Mouse (Mus musculus) midbrain, embryonic 10.5 days (tissue): ENCODE measurements around the gene Gja8. TPM values are rescaled to one million over a fixed set of nuclear protein-coding genes. Genes with fewer than 3 reads are reported as not detected.

Experiments
- DNase-seq: peaks from one replicate; pipeline ENCODE4 v3.0.0-alpha.2; 2017; ENCODE audit warnings: low spot score
- H3K27ac ChIP-seq: fragments of 300-500 bp; sonication (generic); replicated peaks from 2 replicates; pipeline ENCODE4 v1.5.1; 2016; ENCODE audit warnings: mild to moderate bottlenecking
- H3K27me3 ChIP-seq: fragments of 300-500 bp; sonication (generic); 2 replicates; pipeline ENCODE4 v1.6.1; 2016; ENCODE audit warnings: low read depth, mild to moderate bottlenecking; ENCODE audit not compliant: poor library complexity, severe bottlenecking
- H3K36me3 ChIP-seq: fragments of 300-500 bp; sonication (generic); 2 replicates; pipeline ENCODE4 v1.6.1; 2016; ENCODE audit warnings: mild to moderate bottlenecking, moderate library complexity
- H3K4me1 ChIP-seq: fragments of 300-500 bp; sonication (generic); 2 replicates; pipeline ENCODE4 v1.6.1; 2016
- H3K4me3 ChIP-seq: fragments of 300-500 bp; sonication (generic); 2 replicates; pipeline ENCODE4 v1.5.1; 2016; ENCODE audit warnings: mild to moderate bottlenecking, moderate library complexity
- H3K9me3 ChIP-seq: fragments of 300-500 bp; sonication (generic); replicated peaks from 2 replicates; pipeline ENCODE4 v1.6.1; 2016; ENCODE audit warnings: mild to moderate bottlenecking
- WGBS: fragments of 180-500 bp; shearing (Covaris S2); methylation state at CpG from one replicate; pipeline ENCODE4 v1.1.7; 2016; 5-methylcytosine and 5-hydroxymethylcytosine counted together
- polyA plus RNA-seq: library from polyadenylated mRNA; unstranded; fragments of >200 nt; fragmentation: Nextera tagmentation; extraction: Ambion mirVana; gene quantifications from 2 replicates; pipeline ENCODE4 v1.2.1, GENCODE M21; 2016

The Gja8 gene
- polyA plus RNA-seq, 1 experiment from 2014 or later = 0.02 TPM

DNA sequence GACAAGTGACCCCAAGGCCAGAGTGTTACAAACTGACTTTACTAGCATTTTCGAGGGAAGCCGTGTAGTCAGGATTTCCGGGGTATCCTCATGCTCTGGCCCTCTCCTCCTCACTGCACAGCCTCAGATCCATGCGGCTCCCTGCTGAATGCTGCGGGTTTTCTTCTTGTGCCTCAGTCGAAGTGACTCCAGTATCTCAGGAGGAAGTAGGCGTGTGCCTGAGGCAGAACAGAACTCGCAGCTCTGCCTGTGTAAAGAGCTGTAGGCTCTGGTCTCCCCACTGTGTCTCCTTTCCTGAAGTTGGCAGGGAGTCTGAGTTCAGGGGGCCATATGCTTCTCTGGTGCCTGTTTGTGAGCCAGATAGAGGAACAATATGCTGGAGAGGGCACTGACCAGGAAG is 54.8 kb downstream of the Gja8 start:
- 91% methylated on average over 8 of the region's 8 CpGs for WGBS
- Histone ChIP-seq H3K36me3 (peaks cover 82% of the 10 kb centered on the region), H3K9me3 (no peaks in the 10 kb centered on the region), H3K27me3 (no peaks in the 10 kb centered on the region), H3K4me1 (no peaks in the 10 kb centered on the region), H3K27ac (no peak overlapping the region), H3K4me3 (no peak overlapping the region)
- DNase-seq = no peak

DNA sequence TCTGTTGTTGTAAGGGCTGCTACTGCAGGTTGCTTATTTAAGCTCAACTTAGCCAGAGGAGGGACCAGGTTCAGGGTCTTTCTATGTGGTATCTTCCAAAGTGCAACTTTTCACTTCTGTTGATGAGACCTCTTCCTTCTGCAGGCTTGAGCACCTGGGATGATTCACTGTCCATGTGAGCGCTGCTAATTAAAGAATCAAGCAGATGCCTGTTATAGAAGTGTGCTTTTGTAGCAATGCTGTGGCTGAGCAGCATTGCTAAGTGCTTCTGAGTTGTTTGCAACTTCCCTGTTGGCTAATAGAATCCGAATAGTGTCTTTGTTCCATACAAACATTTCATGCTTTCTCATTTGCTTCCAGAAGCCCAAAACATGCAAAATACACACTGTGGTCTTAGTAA is 55.5 kb downstream of the Gja8 start:
- Histone ChIP-seq H3K36me3 (peaks cover 77% of the 10 kb centered on the region), H3K27me3 (no peaks in the 10 kb centered on the region), H3K4me3 (no peak overlapping the region), H3K27ac (no peak overlapping the region), H3K4me1 (no peaks in the 10 kb centered on the region), H3K9me3 (no peaks in the 10 kb centered on the region)
- WGBS = 94% methylated on average over 2 of the region's 2 CpGs
- DNase-seq = no peak

DNA sequence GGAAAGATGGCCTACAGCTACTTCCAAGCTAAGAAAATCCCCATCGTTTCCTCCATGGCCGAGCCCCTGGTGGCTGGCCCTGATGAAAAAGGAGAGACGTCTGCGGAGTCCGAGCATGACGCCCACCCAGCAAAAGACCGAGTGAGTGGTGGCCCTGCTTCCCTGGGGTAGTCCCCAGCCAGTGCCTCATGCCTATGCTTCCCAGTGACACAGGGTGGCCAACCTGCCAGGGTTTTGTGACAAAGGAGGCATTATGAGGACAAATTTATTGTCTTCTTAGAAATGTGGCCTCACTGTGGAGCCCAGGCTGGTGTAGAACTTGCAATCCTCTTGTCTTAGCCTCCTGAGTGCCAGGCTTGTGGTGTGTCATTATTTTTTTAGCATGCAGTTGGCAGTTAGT is 56.7 kb downstream of the Gja8 start:
- 94% methylated on average over 7 of the region's 7 CpGs for WGBS
- Histone ChIP-seq H3K4me1 (no peaks in the 10 kb centered on the region), H3K4me3 (no peak overlapping the region)

DNA sequence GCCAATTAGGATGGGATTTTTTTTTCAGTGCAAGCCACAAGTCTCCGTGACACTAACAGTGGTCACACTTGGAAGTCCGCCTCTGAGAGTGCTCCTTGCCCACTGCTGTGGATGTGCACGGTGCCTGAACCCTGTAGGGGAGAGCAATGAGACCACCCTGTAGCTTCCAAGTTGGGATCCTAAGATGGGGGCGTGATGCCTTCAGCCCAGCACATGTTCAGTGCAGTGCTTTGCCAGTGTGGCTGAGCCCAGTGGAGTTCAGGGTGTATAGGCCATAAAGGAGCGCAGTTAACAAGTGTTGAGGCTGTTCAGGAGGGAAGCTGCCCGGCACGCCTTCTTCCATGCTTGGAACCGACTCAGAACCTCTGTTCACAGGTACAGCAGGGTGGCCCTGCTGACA is 57.3 kb downstream of the Gja8 start:
- H3K4me1 ChIP-seq = no peaks in the 10 kb centered on the region
- no peak overlapping the region for H3K27ac ChIP-seq
- H3K36me3 ChIP-seq = peaks cover 60% of the 10 kb centered on the region
- H3K9me3 ChIP-seq = no peaks in the 10 kb centered on the region
- no peak overlapping the region for H3K4me3 ChIP-seq
- H3K27me3 ChIP-seq = no peaks in the 10 kb centered on the region
- no peak for DNase-seq
- 93% methylated on average over 8 of the region's 8 CpGs for WGBS

More for the DNA sequence above, 56.7 kb downstream of the Gja8 start:
- no peaks in the 10 kb centered on the region for H3K9me3 ChIP-seq
- no peaks in the 10 kb centered on the region for H3K27me3 ChIP-seq
- H3K36me3 ChIP-seq = peaks cover 66% of the 10 kb centered on the region
- DNase-seq = no peak
- H3K27ac ChIP-seq = no peak overlapping the region

DNA sequence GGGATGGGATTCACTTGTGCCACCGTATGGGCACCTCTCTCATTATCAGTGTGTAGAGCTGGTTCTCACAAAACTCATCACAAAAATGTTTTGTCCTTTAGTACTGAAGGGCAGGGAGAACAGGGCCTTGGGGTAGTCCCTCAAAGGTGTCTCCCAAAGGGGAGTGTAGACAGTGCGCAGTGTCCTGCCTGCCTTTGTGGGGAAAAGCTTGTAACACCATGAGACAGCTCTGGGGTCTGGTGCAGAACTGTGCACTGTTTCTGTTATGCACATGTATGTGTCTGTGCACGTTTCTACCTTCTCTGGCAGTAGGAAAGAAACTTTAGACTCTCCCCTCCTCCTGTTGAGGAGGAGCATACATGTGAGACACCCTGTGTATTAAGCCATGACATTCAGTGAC is 58.0 kb downstream of the Gja8 start:
- 90% methylated on average over 3 of the region's 3 CpGs for WGBS
- DNase-seq = no peak
- no peaks in the 10 kb centered on the region for H3K4me1 ChIP-seq
- no peak overlapping the region for H3K27ac ChIP-seq
- peaks cover 53% of the 10 kb centered on the region for H3K36me3 ChIP-seq
- H3K27me3 ChIP-seq = no peaks in the 10 kb centered on the region
- H3K4me3 ChIP-seq = no peak overlapping the region
- no peaks in the 10 kb centered on the region for H3K9me3 ChIP-seq

Other genes with a start within 250 kb of the Gja8 start
- gene Pias3, start 229.6 kb downstream of the Gja8 start, polyA plus RNA-seq = 50.6 and 57.3 TPM in 2 replicates
- 16.6 and 20.0 TPM in 2 replicates for gene Nudt17, start 217.5 kb downstream of the Gja8 start, polyA plus RNA-seq
- gene Polr3c, start 198.4 kb downstream of the Gja8 start, polyA plus RNA-seq = 44.3 and 47.0 TPM in 2 replicates
- gene Rnf115, start 198.4 kb downstream of the Gja8 start, polyA plus RNA-seq = 73.0 and 73.5 TPM in 2 replicates
- 0.57 and 1.0 TPM in 2 replicates for gene Pdzk1, start 96.7 kb downstream of the Gja8 start, polyA plus RNA-seq
- 0.10 and 0.22 TPM in 2 replicates for gene Cd160, start 96.7 kb downstream of the Gja8 start, polyA plus RNA-seq
- gene Gja5, start 21.3 kb downstream of the Gja8 start, polyA plus RNA-seq = 7.2 and 10.1 TPM in 2 replicates
- gene Gpr89, start 20.7 kb downstream of the Gja8 start, polyA plus RNA-seq = 34.6 and 36.7 TPM in 2 replicates
- 35.3 and 35.6 TPM in 2 replicates for gene Acp6, start 232.8 kb upstream of the Gja8 start, polyA plus RNA-seq